ENCODE assay signal across 8 mouse cellular contexts in genomic region chr12:25092751-25093211, GRCm38 (mm10). TPM values are rescaled to one million over a fixed set of nuclear protein-coding genes. Genes with fewer than 3 reads are reported as not detected.
DNase-seq lines count a peak whose midpoint lies in the region; ATAC-seq and TF ChIP-seq lines count a peak whose summit lies in the region.

No protein-coding gene starts in this region.

- H3K9me3 ChIP-seq in heart, embryonic 11.5 days (replicated peaks; ENCODE audit: control insufficient read depth, low read length) = no peaks in the 10 kb centered on the region
- H3K9me3 ChIP-seq in kidney, embryonic 15.5 days (replicated peaks) = no peaks in the 10 kb centered on the region
- H3K9me3 ChIP-seq in lung, embryonic 14.5 days (ENCODE audit: low read depth, low read length) = no peaks in the 10 kb centered on the region

- DNase-seq in spleen, adult 2 months (ENCODE audit: low read depth in 1 of 2, low spot score in 2 of 2) = peak in 1 of 2 experiments; percentile 18
- DNase-seq in spleen, postnatal 14 days (ENCODE audit: low spot score in 2 of 2) = no peak
- DNase-seq in embryo, embryonic 10 days (ENCODE audit: low spot score) = peak; percentile 82
- DNase-seq in lung, embryonic 14.5 days = peak; percentile 78
- peak; percentile 69 to 70 for DNase-seq in right cerebral cortex, postnatal 10 days (ENCODE audit: low spot score in 2 of 2)
- DNase-seq in retina, postnatal 1 day = no peak

- TF ChIP-seq POLR2A in spleen, adult 2 months (IDR thresholded peaks at IDR 0.05; ENCODE audit: low read depth, low read length) = no peak

- H3K9ac ChIP-seq in heart, embryonic 11.5 days (ENCODE audit: low read depth, low read length) = peak overlapping the region; percentile 81
- peak overlapping the region; percentile 42; the same call in 1 of the 2 replicates for H3K9ac ChIP-seq in kidney, embryonic 15.5 days
- peak overlapping the region; percentile 56 for H3K9ac ChIP-seq in lung, embryonic 14.5 days

- TF ChIP-seq CTCF in spleen, adult 2 months (IDR thresholded peaks at IDR 0.05; ENCODE audit: extremely low read depth, insufficient read depth, insufficient read length, insufficient replicate concordance) = no peak
- TF ChIP-seq CTCF in lung, embryonic 14.5 days (IDR thresholded peaks at IDR 0.05; ENCODE audit: low read depth) = no peak

- H3K27me3 ChIP-seq in spleen, adult 2 months (ENCODE audit: control insufficient read depth, insufficient read depth, low read length) = no peaks in the 10 kb centered on the region
- no peaks in the 10 kb centered on the region for H3K27me3 ChIP-seq in heart, embryonic 11.5 days (ENCODE audit: control insufficient read depth, insufficient read depth, low read length)
- H3K27me3 ChIP-seq in kidney, embryonic 15.5 days = no peaks in the 10 kb centered on the region
- no peaks in the 10 kb centered on the region for H3K27me3 ChIP-seq in lung, embryonic 14.5 days (ENCODE audit: insufficient read depth, low read length)

- ATAC-seq in heart, embryonic 11.5 days (replicated peaks; ENCODE audit: insufficient number of reproducible peaks, low FRiP score, low TSS enrichment) = peak; percentile 12
- peak; percentile 31 for ATAC-seq in kidney, embryonic 15.5 days (replicated peaks; ENCODE audit: low FRiP score)
- ATAC-seq in lung, embryonic 14.5 days (ENCODE audit: insufficient read depth) = peak; percentile 15

- WGBS in spleen, adult 2 months = 24% methylated on average over 17 of the region's 17 CpGs
- WGBS in heart, embryonic 11.5 days (ENCODE audit: insufficient replicate concordance) = 2% methylated on average over 15 of the region's 17 CpGs
- WGBS in kidney, embryonic 15.5 days = 2% methylated on average over 17 of the region's 17 CpGs
- WGBS in lung, embryonic 14.5 days = 3% methylated on average over 17 of the region's 17 CpGs

- no peaks in the 10 kb centered on the region for H3K36me3 ChIP-seq in spleen, adult 2 months (ENCODE audit: control insufficient read depth, insufficient read depth, low read length)
- no peaks in the 10 kb centered on the region; the same call in 1 of the 2 replicates for H3K36me3 ChIP-seq in heart, embryonic 11.5 days (ENCODE audit: control insufficient read depth, insufficient read depth, low read length)
- peaks cover 4% of the 10 kb centered on the region; the same call in 1 of the 2 replicates for H3K36me3 ChIP-seq in kidney, embryonic 15.5 days
- H3K36me3 ChIP-seq in lung, embryonic 14.5 days (ENCODE audit: insufficient read depth) = peaks cover 6% of the 10 kb centered on the region; the same call in 1 of the 2 replicates

- H3K4me3 ChIP-seq in spleen, adult 2 months (ENCODE audit: extremely low read depth, insufficient read depth, insufficient read length) = peak overlapping the region; percentile 44; the same call in 1 of the 2 replicates
- peak overlapping the region; percentile 53 for H3K4me3 ChIP-seq in heart, embryonic 11.5 days (ENCODE audit: low read depth, low read length)
- H3K4me3 ChIP-seq in kidney, embryonic 15.5 days (replicated peaks) = peak overlapping the region; percentile 47
- peak overlapping the region; percentile 41 for H3K4me3 ChIP-seq in lung, embryonic 14.5 days (ENCODE audit: low read depth, low read length)

- H3K4me1 ChIP-seq in spleen, adult 2 months (ENCODE audit: control insufficient read depth, insufficient read depth, insufficient read length) = peaks cover 5% of the 10 kb centered on the region; the same call in 1 of the 2 replicates
- peaks cover 30% of the 10 kb centered on the region; the same call in 1 of the 2 replicates for H3K4me1 ChIP-seq in heart, embryonic 11.5 days (ENCODE audit: control insufficient read depth, insufficient read depth, low read length)
- H3K4me1 ChIP-seq in kidney, embryonic 15.5 days = peaks cover 41% of the 10 kb centered on the region
- H3K4me1 ChIP-seq in lung, embryonic 14.5 days (ENCODE audit: insufficient read depth) = 0 out of 2 replicates have a peak, but pooled peaks cover 2% of the 10 kb centered on the region

- H3K4me2 ChIP-seq in heart, embryonic 11.5 days = peak overlapping the region; percentile 70
- H3K4me2 ChIP-seq in kidney, embryonic 15.5 days = peak overlapping the region; percentile 63
- H3K4me2 ChIP-seq in lung, embryonic 14.5 days = peak overlapping the region; percentile 73

- H3K27ac ChIP-seq in spleen, adult 2 months (ENCODE audit: insufficient read depth, low read length) = no peak overlapping the region
- H3K27ac ChIP-seq in heart, embryonic 11.5 days (ENCODE audit: low read depth, low read length) = peak overlapping the region; percentile 63
- H3K27ac ChIP-seq in kidney, embryonic 15.5 days = peak overlapping the region; percentile 82
- H3K27ac ChIP-seq in lung, embryonic 14.5 days (ENCODE audit: low read depth) = peak overlapping the region; percentile 79

RNA-seq across cellular contexts. Expression of gene Id2, which starts 4.2 kb away (rescaled TPM):
- polyA plus RNA-seq in spleen, adult 2 months (2012; rRNA removed) = 106 and 113 TPM in 2 replicates
- polyA plus RNA-seq in heart, embryonic 11.5 days (2014; fragmentation: Nextera tagmentation; extraction: Ambion mirVana) = 511 and 550 TPM in 2 replicates
- polyA plus RNA-seq in kidney, embryonic 15.5 days (2015; fragmentation: Nextera tagmentation; extraction: Ambion mirVana) = 518 and 543 TPM in 2 replicates
- polyA plus RNA-seq in lung, embryonic 14.5 days (2014; fragmentation: Nextera tagmentation; extraction: Ambion mirVana) = 470 and 497 TPM in 2 replicates

Comparison
In these comparisons a context has a peak if more than half of its experiments do, and no peak if none do; other contexts are left out.
1. DNase-seq: peak in embryo, embryonic 10 days (single experiment), lung, embryonic 14.5 days (single experiment) and right cerebral cortex, postnatal 10 days (2 of 2); none in spleen, postnatal 14 days (0 of 2) and retina, postnatal 1 day (single experiment).
2. Peak in every context shown above with its lines, with median percentiles within 50 percentile points of each other: H3K4me3 ChIP-seq, ATAC-seq, H3K4me2 ChIP-seq and H3K9ac ChIP-seq.